Mouse (Mus musculus) thymus, adult 2 months (tissue): Measurements from ENCODE around the gene Vgf.

ENCODE experiments used
- CTCF ChIP-seq: fragments of 200-500 bp; IDR thresholded peaks from 2 replicates; pipeline ENCODE4 v1.5.1; 2012; ENCODE audit warnings: mild to moderate bottlenecking, control low read depth, low read length, moderate library complexity, borderline replicate concordance; ENCODE audit not compliant: control insufficient read depth, poor library complexity, insufficient read depth; ENCODE audit errors: extremely low read depth
- POLR2A ChIP-seq: fragments of 200-500 bp; IDR thresholded peaks from 2 replicates; pipeline ENCODE4 v1.6.1; 2012; ENCODE audit warnings: mild to moderate bottlenecking, low read length, control low read depth, moderate library complexity; ENCODE audit not compliant: control insufficient read depth, poor library complexity, insufficient read depth; ENCODE audit errors: extremely low read depth

DNA sequence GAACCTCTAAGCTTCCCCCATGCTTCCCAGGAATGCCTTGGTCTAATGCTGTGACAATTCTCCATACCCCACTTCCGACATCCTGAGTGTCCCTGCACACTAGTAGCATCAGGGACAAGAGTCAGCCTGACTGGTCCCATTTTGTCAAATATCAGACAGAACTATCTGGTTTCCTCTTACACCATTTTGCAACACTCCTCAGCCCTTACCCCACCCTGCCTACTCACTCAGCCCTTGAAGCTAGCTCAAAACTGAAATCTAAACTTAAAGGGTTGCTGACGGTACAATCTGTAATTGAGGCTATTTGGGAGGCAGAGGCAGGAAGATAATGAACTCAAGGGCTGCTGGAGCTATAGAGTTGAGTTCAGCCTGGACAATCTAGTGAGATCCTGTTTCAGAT is 46.4 kb upstream of the Vgf start:
- TF ChIP-seq POLR2A = no peak
- no peak for TF ChIP-seq CTCF
